Mouse (Mus musculus): ENCODE data around the gene Ttc17. TPM values are rescaled to one million over a fixed set of nuclear protein-coding genes. Genes with fewer than 3 reads are reported as not detected.

The Ttc17 gene
- polyA plus RNA-seq, 1 experiment from 2014 or later = 21.1 TPM

DNA sequence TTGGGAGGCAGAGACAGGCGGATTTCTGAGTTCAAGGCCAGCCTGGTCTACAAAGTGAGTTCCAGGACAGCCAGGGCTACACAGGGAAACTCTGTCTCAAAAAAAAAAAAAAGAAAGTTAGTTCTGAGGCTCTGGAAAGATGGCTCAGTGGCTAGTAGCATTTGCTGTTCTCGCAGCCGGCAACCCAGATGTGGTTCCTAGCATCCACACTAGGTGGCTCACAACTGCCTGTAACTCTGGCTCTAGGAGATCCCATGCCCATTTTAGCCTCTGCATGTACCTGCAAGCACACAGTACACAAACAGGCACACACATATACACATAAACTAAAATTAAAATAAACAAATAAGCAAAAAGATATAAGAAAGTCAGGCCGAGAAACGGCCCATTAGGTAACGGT lies 35.4 kb downstream of the Ttc17 start:
- ATAC-seq (ENCODE audit: low read depth) = no peak
- no peak overlapping the region for H3K4me2 ChIP-seq
- WGBS = 87% methylated on average over 6 of the region's 6 CpGs

DNA sequence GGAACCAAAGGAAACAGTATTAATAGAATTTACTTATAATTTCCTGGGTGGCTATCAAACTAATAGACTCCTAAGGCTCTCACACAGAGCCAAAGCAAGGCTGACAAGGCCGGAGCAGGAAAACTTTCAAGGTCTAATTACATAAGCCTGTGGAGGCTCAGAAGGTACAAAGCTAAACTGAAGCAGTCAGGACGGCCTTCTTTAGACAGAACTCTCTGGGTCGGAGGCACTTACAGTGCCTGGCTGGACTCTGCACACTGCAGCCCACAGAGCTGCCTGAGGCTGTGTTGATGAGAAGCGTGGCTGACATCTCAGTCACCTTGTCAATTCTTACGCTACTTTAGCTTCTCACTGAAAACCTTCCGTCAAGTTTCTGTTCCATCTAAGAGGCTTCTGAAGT lies 42.7 kb downstream of the Ttc17 start:
- H3K9me3 ChIP-seq = no peaks in the 10 kb centered on the region
- no peaks in the 10 kb centered on the region for H3K4me1 ChIP-seq (replicated peaks)
- H3K9ac ChIP-seq = no peak overlapping the region
- H3K36me3 ChIP-seq = peaks cover 89% of the 10 kb centered on the region
- no peak for ATAC-seq (ENCODE audit: low read depth)
- no peak overlapping the region for H3K27ac ChIP-seq (replicated peaks)
- no peaks in the 10 kb centered on the region for H3K27me3 ChIP-seq
- WGBS = 95% methylated on average over 6 of the region's 6 CpGs
- H3K4me3 ChIP-seq = no peak overlapping the region
- H3K4me2 ChIP-seq = no peak overlapping the region

More for the DNA sequence above, 35.4 kb downstream of the Ttc17 start:
- Histone ChIP-seq H3K4me1 (replicated peaks) (no peaks in the 10 kb centered on the region), H3K9ac (no peak overlapping the region), H3K27ac (replicated peaks) (no peak overlapping the region), H3K9me3 (no peaks in the 10 kb centered on the region), H3K27me3 (no peaks in the 10 kb centered on the region), H3K4me3 (no peak overlapping the region), H3K36me3 (peaks cover 87% of the 10 kb centered on the region)

DNA sequence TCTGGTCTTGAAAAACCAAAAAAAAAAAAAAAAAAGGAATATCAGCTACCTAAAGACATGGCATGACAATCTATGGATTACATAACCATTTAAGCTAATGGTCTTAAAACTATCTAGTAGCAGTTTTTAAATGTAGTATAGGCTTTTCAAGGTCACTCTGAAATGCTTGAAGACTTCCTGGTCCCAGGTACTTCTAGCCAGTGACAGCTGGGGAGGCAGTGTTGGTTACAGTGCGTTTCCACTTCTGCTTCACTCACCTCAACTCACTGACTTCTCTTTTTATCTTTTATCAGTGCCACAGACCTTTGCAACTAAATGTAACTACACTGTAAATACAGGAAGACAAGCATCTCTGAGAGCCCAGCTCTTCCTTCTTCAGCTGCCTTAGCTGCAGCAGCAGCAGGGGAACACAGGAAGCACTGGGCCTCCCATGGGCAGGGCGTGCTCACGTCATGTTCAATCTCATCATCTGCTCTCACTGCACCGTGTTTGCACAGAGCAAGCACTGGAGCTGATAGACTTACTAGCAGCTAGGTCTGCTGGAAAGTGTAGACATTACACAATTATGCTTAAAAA lies 46.0 kb downstream of the Ttc17 start:
- no peak for ATAC-seq (ENCODE audit: low read depth)
- H3K27me3 ChIP-seq = no peaks in the 10 kb centered on the region
- H3K36me3 ChIP-seq = peaks cover 94% of the 10 kb centered on the region

DNA sequence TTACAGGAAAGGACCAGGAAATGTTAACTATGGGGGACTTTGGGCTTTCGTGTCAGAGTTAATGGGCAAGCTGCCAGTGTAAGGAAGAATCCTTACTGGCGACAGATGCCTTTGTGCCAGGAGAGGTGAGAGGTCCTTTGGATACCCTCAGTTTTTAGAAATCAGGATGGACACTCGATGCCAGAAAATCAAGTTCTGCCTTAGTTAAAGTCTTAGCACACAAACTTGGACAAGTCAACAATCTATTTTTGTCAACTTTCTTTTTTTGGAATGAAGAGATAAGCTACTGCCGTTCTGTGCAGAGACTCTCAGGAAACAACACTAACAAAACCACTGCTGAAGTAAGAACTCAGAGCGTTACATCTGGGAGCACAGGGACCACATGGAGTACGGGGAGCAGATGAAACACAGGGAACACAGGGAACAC lies 58.3 kb downstream of the Ttc17 start:
- Histone ChIP-seq H3K9ac (no peak overlapping the region), H3K27ac (replicated peaks) (no peak overlapping the region), H3K4me2 (no peak overlapping the region), H3K9me3 (no peaks in the 10 kb centered on the region), H3K4me1 (replicated peaks) (no peaks in the 10 kb centered on the region), H3K4me3 (no peak overlapping the region), H3K36me3 (peaks cover 47% of the 10 kb centered on the region), H3K27me3 (no peaks in the 10 kb centered on the region)
- 71% methylated on average over 6 of the region's 6 CpGs for WGBS
- ATAC-seq (ENCODE audit: low read depth) = no peak

More for the DNA sequence above, 46.0 kb downstream of the Ttc17 start:
- Histone ChIP-seq H3K4me3 (no peak overlapping the region), H3K9ac (no peak overlapping the region), H3K4me1 (replicated peaks) (no peaks in the 10 kb centered on the region), H3K4me2 (no peak overlapping the region), H3K27ac (replicated peaks) (no peak overlapping the region), H3K9me3 (no peaks in the 10 kb centered on the region)
- WGBS = 88% methylated on average over 4 of the region's 4 CpGs

DNA sequence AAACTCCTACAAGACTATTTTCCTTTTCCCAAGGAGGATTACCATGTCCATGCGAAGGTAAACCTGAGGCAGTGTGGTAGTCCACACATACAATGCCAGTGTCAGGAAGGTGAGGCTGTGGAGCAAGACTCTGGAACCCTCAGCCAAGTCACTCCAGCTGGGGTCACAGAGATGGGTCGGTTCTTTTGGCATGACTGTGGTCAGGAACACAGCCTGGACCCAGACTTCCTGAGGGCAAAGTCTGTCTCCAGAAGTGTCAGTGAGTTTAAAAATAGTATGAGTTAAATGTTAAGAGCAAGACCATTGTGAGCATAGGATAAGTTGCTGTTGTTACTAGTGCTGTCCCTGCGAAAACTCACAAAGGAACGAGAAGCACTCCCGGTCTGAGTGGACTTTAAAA lies 59.7 kb downstream of the Ttc17 start:
- Histone ChIP-seq H3K36me3 (peaks cover 48% of the 10 kb centered on the region), H3K4me1 (replicated peaks) (no peaks in the 10 kb centered on the region), H3K27me3 (no peaks in the 10 kb centered on the region), H3K4me3 (no peak overlapping the region), H3K9me3 (no peaks in the 10 kb centered on the region), H3K9ac (no peak overlapping the region), H3K27ac (replicated peaks) (no peak overlapping the region), H3K4me2 (no peak overlapping the region)
- 91% methylated on average over 5 of the region's 5 CpGs for WGBS
- no peak for ATAC-seq (ENCODE audit: low read depth)

DNA sequence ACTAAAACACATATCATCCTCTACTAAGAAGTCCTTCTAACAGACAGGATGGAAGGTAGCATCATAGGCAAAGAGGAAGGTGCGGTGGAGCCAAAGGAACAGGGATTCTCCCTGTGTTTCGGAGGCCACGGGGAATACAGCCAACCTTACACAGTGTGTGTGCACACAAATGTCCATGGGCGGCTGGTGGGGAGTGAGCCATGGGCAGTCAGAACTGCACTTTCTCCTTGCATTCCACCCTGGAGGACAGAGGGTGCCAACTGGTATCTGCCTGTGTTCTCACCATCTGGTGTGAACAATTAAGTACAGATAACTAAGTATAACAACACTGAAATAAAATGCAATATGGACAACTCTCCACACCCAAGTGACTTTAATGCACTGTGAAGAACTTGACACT lies 61.9 kb downstream of the Ttc17 start:
- Histone ChIP-seq H3K4me3 (no peak overlapping the region), H3K27ac (replicated peaks) (no peak overlapping the region), H3K36me3 (peaks cover 62% of the 10 kb centered on the region), H3K9me3 (no peaks in the 10 kb centered on the region), H3K4me1 (replicated peaks) (no peaks in the 10 kb centered on the region), H3K27me3 (no peaks in the 10 kb centered on the region), H3K9ac (no peak overlapping the region), H3K4me2 (no peak overlapping the region)
- WGBS = 96% methylated on average over 4 of the region's 4 CpGs
- no peak for ATAC-seq (ENCODE audit: low read depth)

DNA sequence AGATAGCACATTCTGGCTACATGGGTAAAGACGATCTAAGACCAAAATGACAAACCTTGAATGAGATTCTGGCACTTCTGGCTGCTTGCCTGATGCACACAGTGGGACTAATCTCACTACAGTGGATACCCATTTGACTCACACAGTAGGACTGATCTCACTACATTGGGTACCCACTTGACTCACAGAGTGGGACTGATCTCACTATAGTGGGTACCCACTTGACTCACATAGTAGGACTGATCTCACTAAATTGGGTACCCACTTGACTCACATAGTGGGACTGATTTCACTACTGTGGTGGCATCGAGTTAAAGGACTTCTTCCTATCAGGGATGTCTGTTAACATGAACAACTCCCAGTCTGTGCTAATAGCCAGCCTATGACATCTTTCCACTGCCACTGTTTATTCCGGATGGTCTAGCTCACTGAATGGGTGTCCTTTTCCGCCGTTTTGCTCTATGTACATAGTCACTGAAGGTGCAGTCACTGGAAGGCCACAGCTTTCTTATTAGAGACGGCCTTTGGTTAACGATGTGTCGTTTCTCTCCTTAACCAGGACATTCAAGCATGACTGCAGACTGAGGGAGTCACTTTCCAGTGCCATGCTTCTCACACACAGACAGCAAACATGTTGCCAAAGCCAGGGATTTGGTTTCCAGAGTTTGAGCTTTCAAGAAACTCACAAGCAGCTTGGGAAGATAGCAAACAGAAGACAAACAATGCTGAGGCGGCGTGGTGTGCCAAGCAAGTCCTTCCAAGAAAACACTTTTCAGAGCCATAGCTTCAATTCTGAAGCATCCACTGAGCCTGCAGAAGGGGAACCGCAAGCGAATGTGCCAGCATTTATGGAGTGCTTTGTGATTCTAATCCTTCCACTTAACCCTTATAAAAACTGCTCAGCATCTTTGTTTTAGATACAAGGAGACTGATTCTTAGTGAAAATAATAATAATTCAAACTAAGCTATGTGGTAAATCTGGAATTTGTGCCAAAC lies 62.9 kb downstream of the Ttc17 start:
- no peaks in the 10 kb centered on the region for H3K9me3 ChIP-seq
- no peaks in the 10 kb centered on the region for H3K27me3 ChIP-seq
- peaks cover 70% of the 10 kb centered on the region for H3K36me3 ChIP-seq
- H3K4me1 ChIP-seq (replicated peaks) = no peaks in the 10 kb centered on the region
- 71% methylated on average over 12 of the region's 12 CpGs for WGBS
- H3K4me3 ChIP-seq = no peak overlapping the region
- no peak overlapping the region for H3K4me2 ChIP-seq
- no peak overlapping the region for H3K9ac ChIP-seq
- no peak for ATAC-seq (ENCODE audit: low read depth)
- H3K27ac ChIP-seq (replicated peaks) = no peak overlapping the region

DNA sequence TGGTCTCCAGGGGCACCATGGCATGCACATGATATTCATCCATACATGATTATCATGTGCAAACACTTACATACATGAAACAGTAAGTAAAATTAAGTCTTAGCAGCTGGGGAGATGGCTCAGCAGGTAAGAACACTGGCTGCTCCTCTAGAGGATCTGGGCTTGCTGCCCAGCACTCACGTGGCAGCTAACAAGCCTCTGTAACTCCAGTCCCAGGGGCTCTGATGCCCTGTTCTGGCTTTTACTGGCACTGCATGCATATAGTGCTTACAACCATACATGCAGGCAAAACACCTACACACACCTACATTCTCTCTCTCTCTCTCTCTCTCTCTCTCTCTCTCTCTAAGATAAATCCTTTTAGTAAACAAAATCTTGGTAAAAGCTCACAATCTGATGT lies 65.7 kb downstream of the Ttc17 start:
- Histone ChIP-seq H3K27ac (replicated peaks) (no peak overlapping the region), H3K36me3 (peaks cover 85% of the 10 kb centered on the region)
- WGBS = 76% methylated on average over 1 of the region's 1 CpGs

DNA sequence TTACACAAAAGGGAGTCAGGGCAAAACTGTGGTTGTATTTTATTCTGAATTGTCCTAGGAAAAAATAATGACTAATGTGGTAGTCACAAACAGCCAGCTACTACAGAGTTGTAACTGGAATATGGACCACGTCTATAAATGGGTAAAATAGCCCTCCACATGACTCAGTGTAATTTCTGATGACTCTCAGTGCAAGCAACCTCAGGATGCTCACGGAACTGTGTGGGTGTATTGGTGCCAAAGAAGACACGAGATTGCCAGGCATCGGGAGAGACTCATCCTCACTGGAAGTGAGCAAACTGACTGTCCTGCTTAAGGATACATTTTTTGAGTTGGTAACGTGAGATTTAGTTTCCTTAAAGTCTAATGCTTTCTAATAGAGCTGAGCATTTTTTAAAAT lies 67.0 kb downstream of the Ttc17 start:
- ATAC-seq (ENCODE audit: low read depth) = no peak
- no peak overlapping the region for H3K27ac ChIP-seq (replicated peaks)
- no peak overlapping the region for H3K9ac ChIP-seq
- no peak overlapping the region for H3K4me2 ChIP-seq
- H3K36me3 ChIP-seq = peaks cover 87% of the 10 kb centered on the region
- no peaks in the 10 kb centered on the region for H3K27me3 ChIP-seq
- 90% methylated on average over 5 of the region's 5 CpGs for WGBS
- no peaks in the 10 kb centered on the region for H3K9me3 ChIP-seq
- H3K4me1 ChIP-seq (replicated peaks) = no peaks in the 10 kb centered on the region
- no peak overlapping the region for H3K4me3 ChIP-seq

More for the DNA sequence above, 65.7 kb downstream of the Ttc17 start:
- Histone ChIP-seq H3K9me3 (no peaks in the 10 kb centered on the region), H3K27me3 (no peaks in the 10 kb centered on the region), H3K4me3 (no peak overlapping the region), H3K4me2 (no peak overlapping the region), H3K4me1 (replicated peaks) (no peaks in the 10 kb centered on the region), H3K9ac (no peak overlapping the region)
- no peak for ATAC-seq (ENCODE audit: low read depth)

DNA sequence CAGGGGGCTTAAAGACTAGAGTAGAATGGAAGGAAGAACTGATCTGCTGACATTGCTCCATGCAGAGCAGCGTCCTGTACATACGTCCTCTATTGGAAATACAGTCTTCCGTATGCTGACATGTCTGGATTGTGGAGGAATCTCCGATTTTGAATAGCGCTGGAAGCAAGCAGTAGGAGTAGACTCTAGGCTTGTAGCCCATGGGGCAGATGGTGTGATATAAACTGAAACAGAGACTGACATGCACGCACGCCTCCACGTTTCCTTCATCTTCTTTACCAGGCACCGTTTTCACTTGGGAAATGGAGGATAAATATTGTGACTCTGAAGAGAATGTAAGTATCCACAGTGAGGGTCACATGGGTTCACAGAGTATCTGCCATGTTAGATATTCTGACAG lies 70.2 kb downstream of the Ttc17 start:
- Histone ChIP-seq H3K27me3 (no peaks in the 10 kb centered on the region), H3K36me3 (peaks cover 88% of the 10 kb centered on the region), H3K4me3 (no peak overlapping the region), H3K4me2 (no peak overlapping the region), H3K9ac (no peak overlapping the region), H3K9me3 (no peaks in the 10 kb centered on the region), H3K27ac (replicated peaks) (no peak overlapping the region), H3K4me1 (replicated peaks) (no peaks in the 10 kb centered on the region)
- WGBS = 95% methylated on average over 9 of the region's 9 CpGs
- ATAC-seq (ENCODE audit: low read depth) = no peak

DNA sequence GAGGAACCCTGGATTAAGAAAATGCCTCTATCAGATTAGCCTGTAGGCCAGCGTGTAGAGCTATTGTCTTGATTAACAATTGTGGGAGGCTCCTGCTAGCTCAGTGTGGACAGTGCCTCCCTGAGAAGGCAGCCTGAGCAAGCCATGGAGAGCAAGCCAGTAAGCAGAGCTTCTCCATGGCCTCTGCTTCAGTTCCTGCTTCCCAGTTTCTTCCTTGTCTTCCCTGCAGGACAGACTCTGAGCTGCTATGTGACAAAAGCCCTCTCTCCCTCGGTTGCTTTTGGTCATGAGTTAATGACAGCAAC lies 71.8 kb downstream of the Ttc17 start:
- Histone ChIP-seq H3K9me3 (no peaks in the 10 kb centered on the region), H3K36me3 (peaks cover 88% of the 10 kb centered on the region), H3K27me3 (no peaks in the 10 kb centered on the region), H3K4me1 (replicated peaks) (no peaks in the 10 kb centered on the region), H3K4me3 (no peak overlapping the region), H3K4me2 (no peak overlapping the region), H3K9ac (no peak overlapping the region), H3K27ac (replicated peaks) (no peak overlapping the region)
- no peak for ATAC-seq (ENCODE audit: low read depth)
- 70% methylated on average over 2 of the region's 2 CpGs for WGBS

DNA sequence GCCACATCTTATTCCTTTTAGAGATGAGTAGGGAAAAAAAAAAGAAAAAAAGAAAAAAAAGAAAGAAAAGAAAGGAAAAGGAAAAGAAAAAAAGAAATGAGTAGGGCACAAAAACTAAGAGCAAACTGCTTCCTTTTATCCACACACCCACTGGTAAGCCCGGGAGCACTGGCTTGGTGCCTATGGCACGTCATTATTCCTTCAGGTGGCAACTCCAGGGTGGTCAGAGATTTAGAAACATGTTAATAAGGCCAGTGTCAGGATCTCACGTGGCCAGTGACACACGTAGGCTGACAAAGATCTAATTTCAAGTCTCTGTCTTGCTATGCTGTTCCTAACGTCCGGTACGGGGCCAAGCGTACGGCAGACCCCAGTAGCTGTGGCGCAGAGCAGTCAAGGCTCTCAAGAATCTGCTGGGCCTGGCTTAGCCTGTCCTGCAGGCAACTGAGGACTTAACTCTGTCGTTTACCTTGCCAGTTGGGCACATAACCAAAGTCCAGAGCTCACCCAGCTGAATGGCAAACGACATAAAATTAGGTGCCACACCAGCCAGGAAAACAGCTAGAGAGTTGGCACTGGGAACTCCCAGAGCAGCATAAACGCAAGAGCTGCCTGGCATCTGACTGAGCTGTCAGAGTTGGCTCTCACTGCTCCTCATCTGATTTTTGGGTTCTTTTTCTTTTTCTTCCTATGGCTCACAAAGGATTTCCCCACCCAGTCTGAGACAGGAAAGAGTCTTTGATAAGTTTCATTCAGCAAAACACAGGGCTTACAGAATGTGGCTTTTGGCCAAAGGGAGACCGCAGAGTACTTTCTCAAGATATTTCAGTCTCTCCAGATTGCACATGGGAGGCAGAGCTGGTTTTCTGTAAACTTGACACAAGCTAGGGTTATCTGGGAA lies 72.4 kb downstream of the Ttc17 start:
- Histone ChIP-seq H3K4me2 (no peak overlapping the region), H3K27me3 (no peaks in the 10 kb centered on the region), H3K9me3 (no peaks in the 10 kb centered on the region), H3K27ac (replicated peaks) (no peak overlapping the region), H3K9ac (no peak overlapping the region), H3K4me1 (replicated peaks) (no peaks in the 10 kb centered on the region), H3K4me3 (no peak overlapping the region), H3K36me3 (peaks cover 88% of the 10 kb centered on the region)
- ATAC-seq (ENCODE audit: low read depth) = no peak
- 91% methylated on average over 14 of the region's 14 CpGs for WGBS
